In genomic region chr2:72674229-72674628, GRCm38 (mm10) we compare ENCODE assay signal across 8 mouse cellular contexts.
DNase-seq lines count a peak whose midpoint lies in the region; ATAC-seq and TF ChIP-seq lines count a peak whose summit lies in the region.

No protein-coding gene starts in this region.

- DNase-seq in midbrain, embryonic 10.5 days (ENCODE audit: low spot score) = peak; percentile 41
- DNase-seq in fibroblast of lung, adult 2 months (ENCODE audit: low read depth) = peak; percentile 19
- peak; percentile 74 for DNase-seq in heart, postnatal 4 days
- peak; percentile 6 for DNase-seq in midbrain, postnatal 0 days (ENCODE audit: low spot score)
- no peak for DNase-seq in cerebellum, adult 2 months
- no peak for DNase-seq in MN1 (ENCODE audit: low spot score)
- no peak for DNase-seq in layer of hippocampus, postnatal 25 days (ENCODE audit: extremely low spot score in 1 of 2, low spot score in 1 of 2)

- no peaks in the 10 kb centered on the region for H3K9me3 ChIP-seq in midbrain, embryonic 10.5 days (replicated peaks)
- no peaks in the 10 kb centered on the region for H3K9me3 ChIP-seq in midbrain, embryonic 16.5 days (replicated peaks; ENCODE audit: control insufficient read depth, low read length, poor library complexity, severe bottlenecking)
- H3K9me3 ChIP-seq in midbrain, postnatal 0 days (ENCODE audit: low read length) = no peaks in the 10 kb centered on the region

- H3K36me3 ChIP-seq in midbrain, embryonic 10.5 days = no peaks in the 10 kb centered on the region
- no peaks in the 10 kb centered on the region for H3K36me3 ChIP-seq in midbrain, embryonic 16.5 days (ENCODE audit: control insufficient read depth, insufficient read depth, low read length)
- H3K36me3 ChIP-seq in midbrain, postnatal 0 days (ENCODE audit: insufficient read depth, low read length) = no peaks in the 10 kb centered on the region

- no peak for TF ChIP-seq POLR2A in cerebellum, adult 2 months (IDR thresholded peaks at IDR 0.05; ENCODE audit: borderline replicate concordance, insufficient read depth, low read length)

- H3K27ac ChIP-seq in midbrain, embryonic 10.5 days (replicated peaks) = no peak overlapping the region
- H3K27ac ChIP-seq in midbrain, embryonic 16.5 days (ENCODE audit: low read length) = no peak overlapping the region
- H3K27ac ChIP-seq in midbrain, postnatal 0 days (ENCODE audit: low read depth, low read length) = no peak overlapping the region
- H3K27ac ChIP-seq in cerebellum, adult 2 months (ENCODE audit: insufficient read depth, low read length) = no peak overlapping the region

- WGBS in midbrain, embryonic 10.5 days = 8% methylated on average over 4 of the region's 4 CpGs
- WGBS in midbrain, embryonic 16.5 days = 6% methylated on average over 4 of the region's 4 CpGs
- 11% methylated on average over 4 of the region's 4 CpGs for WGBS in midbrain, postnatal 0 days
- WGBS in cerebellum, adult 2 months = 33% methylated on average over 4 of the region's 4 CpGs

- no peak for ATAC-seq in midbrain, embryonic 16.5 days
- ATAC-seq in midbrain, postnatal 0 days (ENCODE audit: low FRiP score) = no peak

- no peak overlapping the region for H3K4me2 ChIP-seq in midbrain, embryonic 16.5 days (ENCODE audit: low read length)
- 0 out of 2 replicates have a peak overlapping the region, but pooled peaks have one; percentile 1 for H3K4me2 ChIP-seq in midbrain, postnatal 0 days (ENCODE audit: low read depth, low read length, poor library complexity, severe bottlenecking)

- peaks cover 38% of the 10 kb centered on the region for H3K4me1 ChIP-seq in midbrain, embryonic 10.5 days
- peaks cover 5% of the 10 kb centered on the region; the same call in 1 of the 2 replicates for H3K4me1 ChIP-seq in midbrain, embryonic 16.5 days (ENCODE audit: control insufficient read depth, insufficient read depth, low read length)
- no peaks in the 10 kb centered on the region; the same call in 1 of the 2 replicates for H3K4me1 ChIP-seq in midbrain, postnatal 0 days (ENCODE audit: insufficient read depth, low read length)
- H3K4me1 ChIP-seq in cerebellum, adult 2 months (ENCODE audit: control insufficient read depth, insufficient read depth, low read length) = 0 out of 2 replicates have a peak, but pooled peaks cover 2% of the 10 kb centered on the region

- H3K9ac ChIP-seq in midbrain, embryonic 16.5 days (ENCODE audit: low read depth, low read length) = no peak overlapping the region
- no peak overlapping the region for H3K9ac ChIP-seq in midbrain, postnatal 0 days (replicated peaks; ENCODE audit: low read length, poor library complexity, severe bottlenecking)

- H3K27me3 ChIP-seq in midbrain, embryonic 10.5 days (ENCODE audit: low read depth, poor library complexity, severe bottlenecking) = peaks cover 67% of the 10 kb centered on the region
- H3K27me3 ChIP-seq in midbrain, embryonic 16.5 days (ENCODE audit: control insufficient read depth, insufficient read depth, low read depth, low read length) = 0 out of 2 replicates have a peak, but pooled peaks cover 3% of the 10 kb centered on the region
- no peaks in the 10 kb centered on the region for H3K27me3 ChIP-seq in midbrain, postnatal 0 days (ENCODE audit: insufficient read depth, low read length)
- no peaks in the 10 kb centered on the region for H3K27me3 ChIP-seq in cerebellum, adult 2 months (ENCODE audit: control insufficient read depth, insufficient read depth, low read length)

- H3K4me3 ChIP-seq in midbrain, embryonic 10.5 days = 0 out of 2 replicates have a peak overlapping the region, but pooled peaks have one; percentile 2
- H3K4me3 ChIP-seq in midbrain, embryonic 16.5 days (ENCODE audit: low read depth, low read length) = no peak overlapping the region
- H3K4me3 ChIP-seq in midbrain, postnatal 0 days (ENCODE audit: low read depth, low read length) = no peak overlapping the region
- H3K4me3 ChIP-seq in cerebellum, adult 2 months (replicated peaks; ENCODE audit: insufficient read depth, low read depth, low read length) = no peak overlapping the region

- no peak for TF ChIP-seq CTCF in midbrain, postnatal 0 days (IDR thresholded peaks at IDR 0.05)
- no peak for TF ChIP-seq CTCF in cerebellum, adult 2 months (IDR thresholded peaks at IDR 0.05; ENCODE audit: borderline replicate concordance, insufficient read depth, low read depth, low read length)

Comparison
In these comparisons a context has a peak if more than half of its experiments do, and no peak if none do; other contexts are left out.
1. DNase-seq: peak in midbrain, embryonic 10.5 days (single experiment), fibroblast of lung, adult 2 months (single experiment), heart, postnatal 4 days (single experiment) and midbrain, postnatal 0 days (single experiment); none in cerebellum, adult 2 months (0 of 2), MN1 (single experiment) and layer of hippocampus, postnatal 25 days (0 of 2).